Mouse (Mus musculus) neural tube, embryonic 14.5 days (tissue): ENCODE results near the gene Osbpl2. TPM values are rescaled to one million over a fixed set of nuclear protein-coding genes. Genes with fewer than 3 reads are reported as not detected.

Experiments used
- ATAC-seq: fragments of 200-750 bp; cut with Nextera tagmentation; 2 replicates; pipeline ENCODE4 v1.8.0; 2017; ENCODE audit warnings: low read depth, mild to moderate bottlenecking, moderate TSS enrichment, moderate library complexity
- H3K27ac ChIP-seq: fragments of 300-500 bp; sonication (generic); 2 replicates; pipeline ENCODE4 v1.5.1; 2014; ENCODE audit warnings: low read depth, mild to moderate bottlenecking, control low read depth, low read length, moderate library complexity, mixed read lengths
- H3K27me3 ChIP-seq: fragments of 300-500 bp; sonication (generic); 2 replicates; pipeline ENCODE4 v1.6.1; 2014; ENCODE audit warnings: low read length; ENCODE audit not compliant: control insufficient read depth, insufficient read depth
- H3K36me3 ChIP-seq: fragments of 300-500 bp; sonication (generic); 2 replicates; pipeline ENCODE4 v1.6.1; 2014; ENCODE audit warnings: low read length, mixed read lengths; ENCODE audit not compliant: control insufficient read depth, insufficient read depth
- H3K4me1 ChIP-seq: fragments of 300-500 bp; sonication (generic); 2 replicates; pipeline ENCODE4 v1.6.1; 2014; ENCODE audit warnings: low read length; ENCODE audit not compliant: control insufficient read depth, insufficient read depth
- H3K4me2 ChIP-seq: fragments of 300-500 bp; sonication (generic); 2 replicates; pipeline ENCODE4 v1.6.1; 2014; ENCODE audit warnings: mild to moderate bottlenecking, low read depth, low read length, control low read depth
- H3K4me3 ChIP-seq: fragments of 300-500 bp; sonication (generic); 2 replicates; pipeline ENCODE4 v1.5.1; 2014; ENCODE audit warnings: low read depth, low read length, control low read depth, mixed read lengths
- H3K9ac ChIP-seq: fragments of 300-500 bp; sonication (generic); replicated peaks from 2 replicates; pipeline ENCODE4 v1.6.1; 2014; ENCODE audit warnings: low read depth, mild to moderate bottlenecking, control low read depth, low read length, mixed read lengths
- H3K9me3 ChIP-seq: fragments of 300-500 bp; sonication (generic); 2 replicates; pipeline ENCODE4 v1.6.1; 2016; ENCODE audit warnings: low read length; ENCODE audit not compliant: control insufficient read depth
- WGBS: fragments of 180-500 bp; shearing (Covaris S2); extraction: QIAGEN DNeasy Blood & Tissue Kit; methylation state at CpG from one replicate; pipeline ENCODE4 v1.1.7; 2014; 5-methylcytosine and 5-hydroxymethylcytosine counted together
- polyA plus RNA-seq: library from polyadenylated mRNA; unstranded; fragments of >200 nt; fragmentation: Nextera tagmentation; extraction: Ambion mirVana; gene quantifications from 2 replicates; pipeline ENCODE4 v1.2.1, GENCODE M21; 2014

Gene Osbpl2
- polyA plus RNA-seq, 1 experiment from 2014 or later: 78.2 TPM

DNA sequence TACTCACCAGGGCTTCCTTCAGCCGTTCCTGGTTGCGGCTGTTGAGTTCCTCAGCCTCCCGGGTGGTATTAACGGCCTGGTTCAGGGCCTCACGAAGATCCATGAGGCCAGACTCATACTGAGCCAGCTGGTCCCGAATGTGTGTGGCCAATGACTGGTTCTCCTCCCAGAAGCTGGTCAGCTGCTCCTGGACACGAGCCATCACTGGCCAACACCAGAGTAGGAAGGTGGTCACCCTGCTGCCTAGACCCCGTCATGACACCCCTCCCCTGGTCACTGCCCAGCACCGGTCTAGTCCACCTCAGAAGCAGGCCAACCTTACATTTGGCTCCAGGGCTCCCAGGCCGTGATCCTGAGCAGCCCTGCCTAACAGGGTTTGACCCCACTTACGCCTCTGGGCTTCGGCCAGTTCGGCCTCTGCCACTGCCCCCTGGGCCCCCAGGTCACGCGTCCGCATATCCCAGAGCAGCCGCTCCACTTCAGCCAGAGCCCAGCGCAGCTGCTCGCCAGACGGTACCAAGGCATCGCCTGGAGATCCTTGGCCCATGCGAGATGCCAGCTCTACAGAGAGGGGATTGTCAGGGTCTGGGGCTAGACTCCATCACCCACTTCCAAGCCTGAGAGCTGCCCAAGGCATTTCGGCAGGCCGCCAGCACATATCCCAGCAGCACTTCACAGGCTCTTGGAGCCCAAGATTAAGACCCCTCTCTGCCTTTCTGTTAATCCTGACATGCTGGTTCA is 65.1 kb downstream of the Osbpl2 start:
- 89% methylated on average over 24 of the region's 24 CpGs for WGBS
- no peak overlapping the region for H3K4me3 ChIP-seq
- H3K9ac ChIP-seq: no peak overlapping the region
- H3K27ac ChIP-seq: no peak overlapping the region
- no peak for ATAC-seq
- H3K4me2 ChIP-seq: no peak overlapping the region
- no peaks in the 10 kb centered on the region for H3K36me3 ChIP-seq
- H3K27me3 ChIP-seq: no peaks in the 10 kb centered on the region
- H3K9me3 ChIP-seq: no peaks in the 10 kb centered on the region
- no peaks in the 10 kb centered on the region for H3K4me1 ChIP-seq

DNA sequence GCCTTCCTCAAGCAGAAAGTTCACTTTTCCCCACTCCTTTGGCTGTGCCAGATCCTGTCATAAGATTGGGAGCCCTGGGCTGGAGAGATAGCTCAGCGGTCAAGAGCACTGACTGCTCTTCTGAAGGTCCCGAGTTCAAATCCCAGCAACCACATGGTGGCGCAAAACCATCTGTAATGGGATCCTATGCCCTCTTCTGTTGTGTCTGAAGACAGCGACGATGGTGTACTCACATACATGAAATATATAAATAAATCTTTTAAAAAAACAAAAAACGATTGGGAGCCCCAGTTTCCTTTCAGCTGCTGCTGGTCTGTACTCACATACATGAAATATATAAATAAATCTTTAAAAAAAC is 65.6 kb downstream of the Osbpl2 start:
- H3K27ac ChIP-seq: no peak overlapping the region
- H3K27me3 ChIP-seq: no peaks in the 10 kb centered on the region
- H3K36me3 ChIP-seq: no peaks in the 10 kb centered on the region
- no peak overlapping the region for H3K4me3 ChIP-seq
- ATAC-seq: no peak
- H3K4me1 ChIP-seq: no peaks in the 10 kb centered on the region
- 89% methylated on average over 6 of the region's 6 CpGs for WGBS
- H3K4me2 ChIP-seq: no peak overlapping the region
- no peak overlapping the region for H3K9ac ChIP-seq
- no peaks in the 10 kb centered on the region for H3K9me3 ChIP-seq

DNA sequence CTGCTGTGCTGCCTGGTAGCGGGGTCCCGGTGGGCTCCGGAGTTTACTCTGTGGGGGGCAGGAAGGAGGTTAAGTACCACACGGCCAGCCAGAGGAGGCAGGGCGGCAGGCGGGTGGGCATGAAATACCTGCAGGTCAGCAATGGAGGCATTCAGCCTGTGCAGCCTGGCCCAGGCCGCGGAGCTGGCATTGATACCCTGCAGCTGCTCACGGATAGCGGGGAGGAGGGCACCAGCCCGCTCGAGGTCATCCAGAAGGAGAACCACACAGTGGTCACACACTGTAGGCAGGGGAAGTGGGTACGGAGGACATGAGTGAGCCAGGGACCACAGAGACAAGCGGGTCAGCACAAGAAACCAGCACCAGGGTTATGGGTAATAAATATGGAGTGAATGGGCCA is 66.6 kb downstream of the Osbpl2 start:
- H3K36me3 ChIP-seq: no peaks in the 10 kb centered on the region
- no peaks in the 10 kb centered on the region for H3K27me3 ChIP-seq
- no peak overlapping the region for H3K4me3 ChIP-seq
- no peak overlapping the region for H3K9ac ChIP-seq
- H3K9me3 ChIP-seq: no peaks in the 10 kb centered on the region
- 93% methylated on average over 14 of the region's 14 CpGs for whole genome bisulfite sequencing
- H3K4me1 ChIP-seq: no peaks in the 10 kb centered on the region
- no peak overlapping the region for H3K4me2 ChIP-seq
- H3K27ac ChIP-seq: no peak overlapping the region
- no peak for ATAC-seq

DNA sequence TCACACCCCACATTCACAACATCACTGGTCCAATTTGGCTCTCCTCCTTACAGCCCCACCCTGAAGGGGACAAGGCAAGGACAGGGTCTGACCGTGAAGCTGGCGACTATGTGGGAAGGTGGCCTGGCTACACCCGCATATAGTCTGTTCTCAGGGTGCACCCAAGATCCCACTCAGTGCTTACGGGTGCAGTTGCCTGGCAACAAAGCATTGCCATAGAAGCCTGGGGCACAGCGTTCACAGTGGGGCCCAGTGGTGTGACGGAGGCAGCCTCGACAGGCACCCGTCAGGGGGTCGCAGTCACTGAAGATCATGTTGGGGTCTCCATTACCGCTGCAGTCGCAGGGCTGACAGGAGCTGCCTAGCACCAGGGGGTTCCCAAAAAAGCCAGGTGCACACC is 68.3 kb downstream of the Osbpl2 start:
- Histone ChIP-seq H3K4me2 (no peak overlapping the region), H3K4me1 (no peaks in the 10 kb centered on the region), H3K9me3 (no peaks in the 10 kb centered on the region), H3K36me3 (no peaks in the 10 kb centered on the region), H3K9ac (no peak overlapping the region), H3K27ac (no peak overlapping the region), H3K4me3 (no peak overlapping the region), H3K27me3 (no peaks in the 10 kb centered on the region)
- ATAC-seq: no peak
- WGBS: 80% methylated on average over 11 of the region's 11 CpGs

DNA sequence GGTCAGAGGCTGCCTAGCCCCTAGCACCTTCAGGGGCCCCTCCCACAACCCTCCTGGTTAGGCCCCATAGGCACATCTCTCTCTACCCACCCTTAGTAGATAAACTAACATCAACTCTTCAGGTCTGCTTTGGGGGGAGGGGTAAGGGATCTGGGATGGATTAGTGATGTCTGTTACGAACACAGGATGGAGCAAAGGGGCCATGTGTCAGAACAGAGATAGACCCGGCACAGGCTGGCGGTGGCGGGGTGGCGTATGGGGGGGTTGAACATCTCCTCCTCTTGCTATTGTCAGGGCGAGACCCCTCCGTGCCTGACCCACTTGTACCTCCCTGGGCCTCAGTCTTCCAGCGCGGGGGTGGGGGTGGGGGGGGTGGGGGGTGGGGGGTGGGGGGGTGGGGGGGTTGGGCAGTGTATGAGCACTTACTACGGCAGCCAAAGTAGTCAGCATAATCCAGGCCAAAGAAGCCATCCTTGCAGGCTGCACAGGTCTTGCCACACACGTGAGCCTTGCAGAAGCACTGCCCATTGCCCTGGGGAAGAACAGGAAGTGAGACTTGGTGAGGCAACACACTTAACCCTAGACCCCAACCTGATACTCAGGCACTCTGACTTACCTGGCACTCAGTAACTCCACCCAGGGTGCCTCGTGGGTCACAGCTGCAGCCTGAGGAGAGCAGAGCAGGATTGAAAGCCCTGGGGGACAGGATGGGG is 77.7 kb downstream of the Osbpl2 start:
- Histone ChIP-seq H3K4me1 (peaks cover 7% of the 10 kb centered on the region; the same call in 1 of the 2 replicates), H3K4me3 (no peak overlapping the region), H3K9me3 (no peaks in the 10 kb centered on the region), H3K9ac (no peak overlapping the region), H3K4me2 (no peak overlapping the region), H3K27me3 (no peaks in the 10 kb centered on the region), H3K27ac (no peak overlapping the region), H3K36me3 (no peaks in the 10 kb centered on the region)
- no peak for ATAC-seq
- whole genome bisulfite sequencing: 68% methylated on average over 12 of the region's 12 CpGs

DNA sequence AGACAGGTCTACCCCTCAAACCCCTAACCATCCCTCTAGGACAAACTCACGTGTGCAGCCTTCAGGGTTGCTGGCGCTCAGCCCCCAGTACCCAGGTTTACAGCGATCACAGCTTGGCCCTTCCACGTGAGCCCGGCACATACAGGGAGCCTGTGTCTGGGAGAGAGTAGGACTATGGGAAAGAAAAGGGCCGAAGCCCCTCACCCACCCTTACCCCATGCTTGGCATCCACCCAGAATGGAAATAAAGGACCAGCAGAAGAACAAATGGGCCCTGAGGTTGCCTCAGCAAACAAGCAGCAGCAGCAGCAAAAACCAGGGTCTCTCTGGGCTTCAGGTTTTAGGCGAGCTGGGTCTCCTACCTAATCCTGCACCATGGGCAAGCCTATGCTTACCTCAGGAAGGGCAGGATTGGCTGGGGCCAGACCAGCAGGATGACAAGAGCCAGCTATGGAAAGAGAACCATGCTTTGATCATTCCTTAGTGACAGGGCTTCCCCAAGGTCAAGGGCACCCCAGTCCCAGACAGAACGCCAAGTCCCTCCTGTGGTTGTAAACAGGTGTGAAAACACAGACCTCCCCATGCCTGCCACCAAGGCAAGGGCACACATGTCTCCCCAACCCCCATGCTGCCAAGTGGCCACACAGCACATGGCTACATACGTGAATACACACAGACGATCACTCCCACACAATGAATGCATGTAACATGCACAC is 78.4 kb downstream of the Osbpl2 start:
- H3K27me3 ChIP-seq: no peaks in the 10 kb centered on the region
- no peak overlapping the region for H3K27ac ChIP-seq
- H3K9me3 ChIP-seq: no peaks in the 10 kb centered on the region
- ATAC-seq: 0 out of 2 replicates have a peak, but pooled peaks have one; percentile 33
- no peak overlapping the region for H3K4me3 ChIP-seq
- H3K9ac ChIP-seq: no peak overlapping the region
- no peaks in the 10 kb centered on the region for H3K36me3 ChIP-seq
- H3K4me1 ChIP-seq: peaks cover 7% of the 10 kb centered on the region; the same call in 1 of the 2 replicates
- WGBS: 72% methylated on average over 10 of the region's 10 CpGs
- no peak overlapping the region for H3K4me2 ChIP-seq

DNA sequence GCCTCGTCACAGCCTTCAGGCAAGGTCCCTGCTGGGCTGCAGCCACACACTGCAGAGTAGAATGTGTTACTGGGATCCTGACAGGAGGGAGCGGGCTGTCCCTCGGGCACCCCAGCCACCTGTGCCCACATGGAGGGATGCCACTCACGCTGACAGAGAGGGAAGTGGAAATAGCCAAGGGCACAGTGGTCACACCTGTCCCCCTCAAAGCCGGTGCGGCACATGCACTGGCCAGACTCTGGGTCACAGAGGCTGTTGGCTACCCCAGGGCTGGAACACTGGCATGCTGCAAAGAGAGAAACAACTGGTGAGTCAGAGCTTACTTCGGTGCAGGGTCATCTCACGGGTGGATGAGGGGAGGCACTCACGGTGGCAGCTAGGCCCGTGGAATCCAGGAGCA is 79.7 kb downstream of the Osbpl2 start:
- no peak overlapping the region for H3K4me3 ChIP-seq
- no peak for ATAC-seq
- H3K4me1 ChIP-seq: peaks cover 7% of the 10 kb centered on the region; the same call in 1 of the 2 replicates
- H3K27ac ChIP-seq: no peak overlapping the region
- H3K4me2 ChIP-seq: no peak overlapping the region
- no peaks in the 10 kb centered on the region for H3K27me3 ChIP-seq
- no peak overlapping the region for H3K9ac ChIP-seq
- no peaks in the 10 kb centered on the region for H3K36me3 ChIP-seq
- WGBS: 80% methylated on average over 10 of the region's 10 CpGs
- no peaks in the 10 kb centered on the region for H3K9me3 ChIP-seq

DNA sequence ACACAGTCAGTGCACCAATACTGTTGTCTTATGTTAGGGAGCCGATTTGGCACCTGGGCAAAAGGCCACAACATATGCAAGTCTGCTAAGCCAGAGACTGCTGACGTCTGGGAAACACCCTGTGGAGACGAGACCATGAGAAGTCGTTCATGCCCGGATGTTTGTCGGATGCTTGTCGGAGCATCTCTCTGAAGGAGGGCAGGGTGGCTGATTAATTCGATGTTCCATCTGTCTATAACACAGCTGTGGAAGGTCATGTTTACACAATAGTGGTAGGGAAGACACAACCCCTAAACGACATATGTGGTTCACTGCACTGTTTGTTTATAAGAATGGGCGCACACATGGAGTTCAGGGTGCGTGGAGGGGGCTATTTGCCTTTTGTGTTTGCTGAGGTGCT is 81.6 kb downstream of the Osbpl2 start:
- H3K4me3 ChIP-seq: no peak overlapping the region
- H3K4me1 ChIP-seq: peaks cover 8% of the 10 kb centered on the region
- H3K27ac ChIP-seq: no peak overlapping the region
- H3K36me3 ChIP-seq: no peaks in the 10 kb centered on the region
- no peak overlapping the region for H3K9ac ChIP-seq
- H3K9me3 ChIP-seq: no peaks in the 10 kb centered on the region
- no peaks in the 10 kb centered on the region for H3K27me3 ChIP-seq
- 37% methylated on average over 11 of the region's 11 CpGs for WGBS
- no peak overlapping the region for H3K4me2 ChIP-seq
- ATAC-seq: no peak

DNA sequence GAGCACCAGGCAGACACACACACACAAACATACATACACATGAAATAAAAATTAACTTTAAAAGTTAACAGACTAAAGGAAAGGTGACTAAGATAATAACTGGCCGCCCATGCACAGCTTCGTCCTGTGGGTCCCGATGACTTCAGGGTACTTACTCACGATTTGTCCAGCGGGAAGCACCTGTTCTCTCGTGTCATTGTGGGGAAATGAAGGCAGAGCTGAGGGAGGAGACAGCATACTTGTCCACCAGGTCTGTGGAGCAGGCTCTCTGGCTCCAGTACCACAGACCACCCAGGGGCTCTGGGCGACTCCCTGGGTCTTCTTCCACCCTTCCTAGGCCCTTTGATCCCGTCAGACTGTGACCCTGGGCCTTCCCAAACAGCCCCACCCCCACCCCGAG is 82.2 kb downstream of the Osbpl2 start:
- 76% methylated on average over 9 of the region's 9 CpGs for WGBS
- H3K27ac ChIP-seq: no peak overlapping the region

More for the DNA sequence above, 82.2 kb downstream of the Osbpl2 start:
- no peaks in the 10 kb centered on the region for H3K9me3 ChIP-seq
- H3K4me2 ChIP-seq: no peak overlapping the region
- no peak for ATAC-seq
- peaks cover 13% of the 10 kb centered on the region for H3K4me1 ChIP-seq
- H3K9ac ChIP-seq: no peak overlapping the region
- H3K27me3 ChIP-seq: no peaks in the 10 kb centered on the region
- H3K4me3 ChIP-seq: no peak overlapping the region
- H3K36me3 ChIP-seq: no peaks in the 10 kb centered on the region
